Mouse (Mus musculus) urinary bladder, postnatal 0 days (tissue): ENCODE measurements around the gene Mcm6. TPM values are rescaled to one million over a fixed set of nuclear protein-coding genes. Genes with fewer than 3 reads are reported as not detected.

ENCODE experiments used
- polyA plus RNA-seq: library from polyadenylated mRNA; unstranded; fragments of >200 nt; fragmentation: Nextera tagmentation; extraction: Ambion mirVana; gene quantifications from 2 replicates; pipeline ENCODE4 v1.2.1, GENCODE M21; 2015

Mcm6 gene
- polyA plus RNA-seq = 55.5 and 69.8 TPM in 2 replicates

GRCm38 (mm10) chr1:128359554-128360376, at the start of gene Mcm6:
Gene Mcm6 (minus strand): TSS chr1:128359664.

GRCm38 (mm10) chr1:128328218-128328617, 31.2 kb downstream of the Mcm6 start, which contains the start of gene Lct:
Gene Lct (minus strand): TSS chr1:128328318.

Other genes starting within 250 kb of the Mcm6 start
- 45.4 and 57.6 TPM in 2 replicates for gene Ubxn4, start 115.7 kb downstream of the Mcm6 start, polyA plus RNA-seq
- 22.6 and 24.0 TPM in 2 replicates for gene Lct, start 31.3 kb downstream of the Mcm6 start, polyA plus RNA-seq
- 84.6 and 103 TPM in 2 replicates for gene Dars, start 57.7 kb upstream of the Mcm6 start, polyA plus RNA-seq
- 0.98 and 1.3 TPM in 2 replicates for gene Cxcr4, start 232.6 kb upstream of the Mcm6 start, polyA plus RNA-seq